Mouse (Mus musculus): ENCODE measurements around the gene Samd4b.
"Not testable (repeated sequence)": the region's sequence is repeated elsewhere in the genome, so short reads cannot be mapped to it uniquely, and the experiment has no call there.

Samd4b gene

GRCm38 (mm10) chr7:28597642-28598446 is at the start of gene Samd4b, which contains the start of gene Pak4:
Samd4b (minus strand) TSS chr7:28598144.
Pak4 (minus strand) TSS chr7:28598185.
- peak; percentile 97 for DNase-seq (ENCODE audit: low read depth, low spot score)

DNA sequence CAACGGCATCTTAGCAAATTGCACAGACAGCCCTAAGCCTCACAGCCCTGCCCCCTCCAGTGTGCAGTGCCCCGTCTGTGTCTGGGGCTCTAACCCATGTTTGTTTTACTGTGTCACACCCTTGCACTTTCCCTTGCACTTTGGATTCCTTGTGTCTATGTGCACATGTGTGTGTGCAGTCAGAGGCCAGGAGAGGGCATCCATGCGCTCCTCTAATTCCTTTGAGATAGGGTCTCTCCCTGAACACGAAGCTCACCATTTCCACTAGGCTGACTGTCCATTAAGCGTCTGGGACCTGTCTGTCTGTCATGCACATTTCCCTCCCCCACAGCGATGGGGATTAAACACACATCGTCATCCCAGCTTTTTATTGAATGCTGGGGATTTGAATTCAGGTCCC is 49.1 kb upstream of the Samd4b start:
- no peak for DNase-seq (ENCODE audit: low read depth, low spot score)

GRCm38 (mm10) chr7:28645947-28646475 is 48.1 kb upstream of the Samd4b start:
- DNase-seq (ENCODE audit: low read depth, low spot score): no peak

DNA sequence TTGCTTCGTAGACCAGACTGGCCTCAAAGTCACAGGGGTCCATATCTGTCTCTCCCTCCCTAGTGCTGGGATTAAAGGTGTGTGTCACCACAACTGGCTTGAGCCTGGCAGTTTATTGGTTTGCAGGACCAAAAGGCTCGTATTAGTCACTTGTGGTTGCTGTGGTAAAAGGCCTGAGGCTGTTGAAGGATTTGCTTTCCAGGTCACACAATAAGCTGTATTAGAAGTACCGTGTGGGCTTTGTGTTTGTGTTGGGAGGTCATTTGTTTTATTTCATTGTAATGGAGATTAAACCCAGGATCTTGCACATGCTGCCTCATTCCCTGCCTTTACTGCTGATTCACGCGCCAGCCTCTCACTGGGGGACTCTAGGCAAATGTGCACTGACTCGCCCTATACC is 47.4 kb upstream of the Samd4b start:
- DNase-seq (ENCODE audit: low read depth, low spot score): no peak

GRCm38 (mm10) chr7:28641546-28641945 is 43.6 kb upstream of the Samd4b start:
- no peak for DNase-seq (ENCODE audit: low read depth, low spot score)

DNA sequence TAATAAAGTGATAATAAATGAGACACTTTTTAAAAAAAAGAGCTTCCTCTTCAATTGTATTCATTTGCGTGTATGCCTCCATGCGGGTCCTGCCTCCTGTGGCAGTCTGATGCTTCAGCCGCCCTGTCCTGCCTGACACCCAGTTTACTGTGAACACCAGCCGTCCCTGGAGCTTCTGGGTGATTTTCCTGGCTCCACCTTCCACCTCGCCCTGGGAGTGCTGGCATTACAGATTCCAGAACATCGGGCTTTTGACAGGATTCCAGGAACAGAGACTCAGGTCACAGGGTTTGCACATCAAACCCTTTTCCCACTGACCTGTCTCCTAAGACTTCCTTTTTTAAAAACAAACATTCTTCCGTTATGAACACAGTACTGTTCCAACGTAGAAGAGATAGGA is 39.6 kb upstream of the Samd4b start:
- no peak for DNase-seq (ENCODE audit: low read depth, low spot score)

GRCm38 (mm10) chr7:28634128-28634527 is 36.2 kb upstream of the Samd4b start:
- DNase-seq (ENCODE audit: low read depth, low spot score): no peak

DNA sequence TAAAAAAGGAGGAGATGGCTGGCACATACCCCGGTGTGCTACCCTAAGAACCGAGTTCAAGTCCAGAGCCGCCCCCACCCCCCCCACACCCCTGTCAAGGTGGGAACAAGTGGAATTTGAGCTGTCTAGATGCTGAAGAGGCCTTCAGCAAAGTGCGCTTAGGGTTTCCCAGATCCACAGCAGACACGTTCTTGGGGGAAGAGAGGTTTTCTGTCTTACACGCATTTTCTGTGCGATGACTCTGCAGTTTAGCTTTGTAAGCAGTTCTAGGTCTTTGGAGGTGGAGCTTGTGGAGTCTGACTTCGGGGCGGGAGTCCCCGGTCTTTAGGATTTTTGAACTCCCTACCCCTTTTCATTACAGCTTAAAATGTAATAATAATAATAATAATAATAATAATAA is 33.1 kb upstream of the Samd4b start, which contains the start of gene Acp7:
TSS of gene Acp7 (minus strand) at position 260 of the 400 bp plus-strand sequence.
- no peak for DNase-seq (ENCODE audit: low read depth, low spot score)

- no peak for DNase-seq (ENCODE audit: low read depth, low spot score)
Observed at GRCm38 (mm10) chr7:28624791-28625190, 26.8 kb upstream of the Samd4b start.

GRCm38 (mm10) chr7:28619098-28619715 is 21.3 kb upstream of the Samd4b start:
- no peak for DNase-seq (ENCODE audit: low read depth, low spot score)

GRCm38 (mm10) chr7:28605951-28606350 is 8.0 kb upstream of the Samd4b start:
- no peak for DNase-seq (ENCODE audit: low read depth, low spot score)

GRCm38 (mm10) chr7:28603788-28604187 is 5.8 kb upstream of the Samd4b start:
- not testable (repeated sequence) for DNase-seq (ENCODE audit: low read depth, low spot score)

- DNase-seq (ENCODE audit: low read depth, low spot score): no peak
Observed at GRCm38 (mm10) chr7:28603136-28603535, 5.2 kb upstream of the Samd4b start.

DNA sequence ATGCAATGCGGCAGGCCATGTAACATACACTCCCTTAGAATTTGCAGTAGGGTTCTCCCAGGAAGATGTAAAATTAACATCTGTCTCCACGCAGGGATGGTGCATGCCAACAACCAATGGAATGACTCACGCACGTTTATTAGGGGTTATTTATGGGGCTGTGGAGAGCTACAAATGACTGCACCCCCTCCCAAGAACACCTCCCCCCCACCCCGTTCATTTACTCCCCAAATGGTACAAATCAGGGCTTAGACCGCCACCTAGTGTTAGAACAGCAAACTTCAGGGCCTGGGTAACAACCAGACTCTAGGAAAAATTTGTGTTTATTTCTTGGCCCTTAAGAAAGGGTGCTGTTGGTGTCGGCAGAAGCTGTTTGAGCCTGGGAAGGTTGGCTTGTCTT is 3.7 kb upstream of the Samd4b start:
- DNase-seq (ENCODE audit: low read depth, low spot score): peak; percentile 69

DNA sequence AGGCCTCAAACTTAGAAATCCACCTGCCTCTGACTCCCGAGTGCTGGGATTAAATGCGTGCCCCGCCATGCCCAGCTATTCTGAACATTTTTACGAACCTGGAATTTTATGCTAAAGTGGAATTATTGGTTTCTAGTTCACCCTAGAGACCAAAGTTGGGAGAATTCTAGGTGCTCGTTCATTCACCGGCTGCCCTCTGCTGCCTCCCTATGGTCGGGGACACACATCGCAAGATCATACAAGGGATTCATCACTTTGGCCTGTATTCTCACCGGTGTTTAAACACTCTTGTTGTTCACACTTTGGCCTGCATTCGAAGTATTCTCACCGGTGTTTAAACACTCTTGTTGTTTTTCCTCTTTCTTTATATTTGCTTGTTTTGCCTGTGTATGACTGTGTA is 3.1 kb upstream of the Samd4b start:
- peak; percentile 58 for DNase-seq (ENCODE audit: low read depth, low spot score)

- DNase-seq (ENCODE audit: low read depth, low spot score): no peak
Observed at GRCm38 (mm10) chr7:28598951-28599350, 1.0 kb upstream of the Samd4b start.

GRCm38 (mm10) chr7:28597277-28597570 is 720 bp downstream of the Samd4b start:
- no peak for DNase-seq (ENCODE audit: low read depth, low spot score)

DNA sequence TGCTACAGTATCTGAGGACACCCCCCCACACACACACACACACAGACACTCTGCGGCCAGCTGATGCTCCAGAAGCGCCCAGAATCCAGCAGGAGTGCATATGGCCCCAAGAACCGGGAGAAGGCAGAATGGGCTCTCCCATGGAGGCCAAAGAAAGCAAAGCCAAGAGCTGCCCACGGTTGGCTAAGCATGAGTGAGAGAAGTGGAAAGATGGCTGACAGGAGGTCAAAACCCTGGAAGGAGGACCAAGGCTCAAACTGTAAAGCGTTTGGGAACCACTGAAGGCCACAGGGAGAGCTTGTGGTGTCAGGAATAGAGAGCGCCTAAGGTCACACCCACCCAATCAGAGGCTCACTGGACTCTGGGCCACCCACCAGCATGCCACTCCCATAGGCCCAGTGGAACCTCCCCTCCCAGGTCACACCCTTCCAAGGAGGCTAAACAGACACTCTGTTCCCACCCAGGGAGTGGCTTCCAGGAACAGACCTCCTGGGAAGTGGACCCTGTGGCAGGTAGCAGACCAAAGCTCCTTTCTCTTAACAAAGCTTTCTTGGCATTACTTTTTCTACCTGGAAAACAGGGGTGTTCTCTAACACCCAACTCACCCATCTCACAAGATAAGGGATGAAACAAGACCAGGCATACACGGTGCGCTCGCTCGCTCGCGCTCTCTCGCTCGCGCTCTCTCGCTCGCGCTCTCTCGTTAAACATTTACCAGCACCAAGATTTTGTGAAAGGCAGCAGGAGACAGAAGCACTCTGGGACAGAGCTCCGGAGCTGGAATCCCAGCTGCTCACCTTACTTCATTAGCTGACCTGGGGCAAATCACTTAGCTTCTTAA is 1.3 kb downstream of the Samd4b start:
- no peak for DNase-seq (ENCODE audit: low read depth, low spot score)

DNA sequence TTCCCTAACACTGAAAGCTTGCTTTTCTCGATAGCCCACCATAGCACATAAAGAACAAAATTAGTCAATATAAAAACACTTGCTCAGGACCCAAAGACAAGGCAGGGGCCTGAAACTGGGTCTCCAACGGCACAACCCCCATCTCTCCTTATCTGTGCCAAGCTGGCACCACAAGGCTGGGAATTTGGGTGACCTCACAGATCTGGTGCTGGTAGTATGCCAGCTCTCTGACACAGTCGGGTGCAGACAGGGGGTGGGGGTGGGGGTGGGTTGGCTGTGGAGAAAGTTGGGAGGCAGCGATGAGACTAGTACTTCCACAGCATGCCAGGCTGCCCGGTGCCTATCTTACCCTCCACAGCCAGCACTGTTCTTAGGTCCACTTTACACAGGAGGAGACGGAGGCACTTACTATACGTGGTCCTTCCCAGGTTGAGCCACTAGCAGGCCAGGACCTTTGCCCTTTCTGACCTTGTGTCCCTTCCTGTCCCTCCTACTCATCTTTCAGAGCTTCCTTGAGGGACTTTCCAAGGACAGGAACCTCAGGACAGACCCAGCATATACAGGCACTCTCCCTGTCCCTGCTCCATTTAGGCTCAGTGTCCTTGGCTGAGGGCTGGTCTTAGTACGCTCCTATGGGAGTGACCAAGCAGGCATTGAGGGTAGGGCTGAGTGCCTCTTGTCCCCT is 2.1 kb downstream of the Samd4b start:
- DNase-seq (ENCODE audit: low read depth, low spot score): no peak

DNA sequence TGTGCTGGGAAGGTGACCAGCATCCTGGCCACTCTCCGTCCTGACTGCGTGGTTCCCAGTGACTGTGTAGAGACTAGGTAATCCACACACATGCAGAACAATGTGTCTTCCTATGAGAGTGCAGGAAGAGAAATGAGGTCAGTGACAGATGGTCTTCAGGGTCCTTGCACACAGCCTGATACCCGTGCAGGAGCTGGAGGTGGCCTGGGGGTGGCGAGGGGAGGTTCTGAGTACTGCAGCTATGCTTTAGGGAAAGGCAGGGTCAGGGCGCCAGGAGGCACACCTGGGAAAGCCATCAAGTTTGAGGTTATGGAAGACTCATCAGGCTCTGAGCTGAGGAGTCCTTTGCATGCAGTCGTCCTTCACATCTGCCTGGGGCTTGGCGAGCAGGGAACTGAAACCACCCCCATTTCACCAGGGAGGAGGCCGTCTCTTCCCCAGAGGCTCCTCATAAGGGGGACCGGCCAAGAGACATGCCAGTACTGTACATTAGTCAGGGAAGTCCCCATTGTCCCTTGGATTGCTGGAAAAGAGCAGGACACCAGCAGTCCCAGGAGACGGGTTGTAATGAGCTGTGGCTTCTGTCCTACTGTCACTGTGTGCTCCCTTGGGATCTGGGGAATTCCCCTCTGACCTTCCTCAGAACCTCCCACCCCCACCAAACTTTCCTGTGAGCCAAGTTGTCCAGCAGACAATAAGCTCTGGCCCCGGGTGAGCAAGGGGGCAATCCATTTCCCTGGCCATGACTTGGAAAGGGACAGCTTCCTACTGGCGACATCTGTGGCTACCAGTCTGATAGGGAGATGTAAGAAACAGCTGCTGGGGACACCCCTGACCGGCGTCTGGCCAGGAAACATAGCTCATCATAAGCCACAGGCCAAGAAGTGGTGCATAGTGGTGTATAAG is 4.5 kb downstream of the Samd4b start:
- peak; percentile 35 for DNase-seq (ENCODE audit: low read depth, low spot score)

Measured in forelimb bud, embryonic 11.5 days (tissue).